Mouse (Mus musculus) testis, adult 2 months (tissue): Measurements from ENCODE around the gene Atoh8. TPM values are rescaled to one million over a fixed set of nuclear protein-coding genes. Genes with fewer than 3 reads are reported as not detected.
A peak's percentile ranks its signal among the peaks of the same experiment; 100 is the strongest.

Experiments
- H3K27ac ChIP-seq: fragments of 200-500 bp; 2 replicates; pipeline ENCODE4 v1.5.1; 2012; ENCODE audit warnings: low read depth, low read length; ENCODE audit not compliant: control insufficient read depth, insufficient read depth
- H3K27me3 ChIP-seq: fragments of 200-500 bp; 2 replicates; pipeline ENCODE4 v1.6.1; 2012; ENCODE audit warnings: mild to moderate bottlenecking, low read length, moderate library complexity; ENCODE audit not compliant: control insufficient read depth, insufficient read depth
- H3K36me3 ChIP-seq: fragments of 200-500 bp; 2 replicates; pipeline ENCODE4 v1.6.1; 2012; ENCODE audit warnings: mild to moderate bottlenecking, low read length; ENCODE audit not compliant: control insufficient read depth, insufficient read depth
- H3K4me1 ChIP-seq: fragments of 200-500 bp; 2 replicates; pipeline ENCODE4 v1.6.1; 2012; ENCODE audit warnings: low read length; ENCODE audit not compliant: control insufficient read depth, insufficient read depth
- H3K4me3 ChIP-seq: fragments of 200-500 bp; 2 replicates; pipeline ENCODE4 v1.5.1; 2012; ENCODE audit warnings: low read depth, mild to moderate bottlenecking, low read length, moderate library complexity, mixed read lengths; ENCODE audit not compliant: control insufficient read depth
- CTCF ChIP-seq: fragments of 200-500 bp; IDR thresholded peaks from 2 replicates; pipeline ENCODE4 v1.5.1; 2012; ENCODE audit warnings: low read depth, mild to moderate bottlenecking, inconsistent platforms, low read length, moderate library complexity; ENCODE audit not compliant: control insufficient read depth, insufficient read depth, insufficient replicate concordance
- POLR2A ChIP-seq: fragments of 200-500 bp; IDR thresholded peaks from 2 replicates; pipeline ENCODE4 v1.6.1; 2012; ENCODE audit warnings: low read depth, mild to moderate bottlenecking, inconsistent platforms, low read length, moderate library complexity; ENCODE audit not compliant: control insufficient read depth
- polyA plus RNA-seq: library from polyadenylated mRNA; depleted of rRNA; stranded (reverse); fragments of >200 nt; gene quantifications from 2 replicates; pipeline ENCODE4 v1.2.3, GENCODE M21; 2012

Gene Atoh8
- polyA plus RNA-seq, 1 experiment, result 390 TPM

DNA sequence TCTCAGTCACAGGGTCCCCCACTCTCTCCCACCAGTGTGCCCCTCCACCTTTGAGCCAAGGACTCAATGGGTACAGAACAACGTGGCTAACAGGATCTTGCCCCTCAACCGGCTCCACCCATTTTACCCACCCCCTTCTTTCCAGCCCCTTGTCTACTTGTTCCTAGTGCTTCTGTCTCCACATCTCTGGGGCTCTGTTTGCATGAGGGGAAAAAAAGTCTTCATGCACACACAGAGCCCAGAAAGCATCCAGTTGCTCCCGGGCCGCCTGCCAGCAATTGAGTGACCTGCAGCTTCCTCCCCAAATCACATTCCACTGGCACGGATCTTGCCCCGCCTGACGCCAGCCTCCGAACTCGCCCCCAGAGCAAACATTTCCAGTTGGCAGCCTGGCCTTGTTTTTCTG is 8.8 kb upstream of the Atoh8 start:
- TF ChIP-seq CTCF (no peak), POLR2A (no peak)
- Histone ChIP-seq H3K27me3 (no peaks in the 10 kb centered on the region), H3K27ac (no peak overlapping the region), H3K36me3 (no peaks in the 10 kb centered on the region), H3K4me1 (peaks cover 17% of the 10 kb centered on the region), H3K4me3 (no peak overlapping the region)

DNA sequence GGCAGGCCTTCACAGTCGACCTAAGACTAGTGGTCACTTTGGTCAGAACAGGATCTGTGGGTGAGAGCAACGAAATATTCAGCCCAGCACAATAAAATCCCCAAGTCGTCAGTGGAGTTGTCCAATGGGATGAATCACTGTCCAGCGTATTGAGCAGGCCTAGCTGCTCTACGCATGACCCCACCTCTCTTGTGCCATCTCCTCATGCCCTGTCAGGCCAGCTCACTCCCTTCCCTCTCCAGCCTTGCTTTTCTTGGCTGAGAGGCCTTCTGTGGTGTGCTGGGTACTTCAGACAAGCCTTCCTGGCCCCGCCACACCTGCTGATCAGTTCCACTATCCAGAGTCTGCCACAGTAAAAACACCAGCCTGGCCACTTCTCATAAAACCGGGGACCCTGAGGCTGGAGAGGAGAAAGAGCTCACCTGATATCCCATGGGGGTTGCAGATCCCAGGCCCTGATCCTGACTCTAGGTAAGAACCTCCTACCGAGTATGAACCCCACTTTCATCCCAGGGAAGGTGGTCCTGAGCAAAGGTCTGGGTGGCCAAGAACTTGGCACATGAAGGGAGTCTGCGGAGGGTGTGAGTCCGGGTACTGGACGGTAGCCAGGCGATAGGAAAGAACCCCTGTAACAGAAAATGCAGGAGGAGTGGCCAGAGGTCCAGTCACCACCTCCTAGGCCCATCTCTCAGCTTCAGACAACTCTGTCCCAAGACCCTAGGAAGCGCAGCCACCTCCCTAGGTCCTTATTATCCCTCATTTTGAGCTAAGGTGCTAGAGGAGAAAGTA is 7.3 kb upstream of the Atoh8 start:
- Histone ChIP-seq H3K36me3 (no peaks in the 10 kb centered on the region), H3K4me1 (peaks cover 19% of the 10 kb centered on the region), H3K27ac (no peak overlapping the region), H3K27me3 (no peaks in the 10 kb centered on the region), H3K4me3 (no peak overlapping the region)
- TF ChIP-seq POLR2A, result no peak
- TF ChIP-seq CTCF, result no peak

DNA sequence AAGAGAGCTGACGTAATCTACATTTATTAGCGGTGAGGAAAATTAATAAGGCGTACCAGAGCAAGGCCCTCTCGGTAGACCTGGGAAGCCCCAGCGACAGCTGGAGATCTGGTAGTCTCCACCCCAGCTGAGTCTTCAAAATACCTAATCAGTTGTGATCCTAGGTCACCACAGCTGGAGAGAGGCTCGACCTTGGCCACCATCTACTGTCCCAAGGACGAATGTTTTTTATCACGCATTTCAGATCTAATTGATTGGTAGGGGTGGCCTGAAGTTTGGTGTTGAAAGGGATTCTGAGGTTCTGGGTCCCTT is 6.4 kb upstream of the Atoh8 start:
- TF ChIP-seq CTCF (no peak), POLR2A (no peak)
- H3K4me3 ChIP-seq, result no peak overlapping the region
- no peaks in the 10 kb centered on the region for H3K27me3 ChIP-seq
- peaks cover 21% of the 10 kb centered on the region for H3K4me1 ChIP-seq
- no peaks in the 10 kb centered on the region for H3K36me3 ChIP-seq
- no peak overlapping the region for H3K27ac ChIP-seq

DNA sequence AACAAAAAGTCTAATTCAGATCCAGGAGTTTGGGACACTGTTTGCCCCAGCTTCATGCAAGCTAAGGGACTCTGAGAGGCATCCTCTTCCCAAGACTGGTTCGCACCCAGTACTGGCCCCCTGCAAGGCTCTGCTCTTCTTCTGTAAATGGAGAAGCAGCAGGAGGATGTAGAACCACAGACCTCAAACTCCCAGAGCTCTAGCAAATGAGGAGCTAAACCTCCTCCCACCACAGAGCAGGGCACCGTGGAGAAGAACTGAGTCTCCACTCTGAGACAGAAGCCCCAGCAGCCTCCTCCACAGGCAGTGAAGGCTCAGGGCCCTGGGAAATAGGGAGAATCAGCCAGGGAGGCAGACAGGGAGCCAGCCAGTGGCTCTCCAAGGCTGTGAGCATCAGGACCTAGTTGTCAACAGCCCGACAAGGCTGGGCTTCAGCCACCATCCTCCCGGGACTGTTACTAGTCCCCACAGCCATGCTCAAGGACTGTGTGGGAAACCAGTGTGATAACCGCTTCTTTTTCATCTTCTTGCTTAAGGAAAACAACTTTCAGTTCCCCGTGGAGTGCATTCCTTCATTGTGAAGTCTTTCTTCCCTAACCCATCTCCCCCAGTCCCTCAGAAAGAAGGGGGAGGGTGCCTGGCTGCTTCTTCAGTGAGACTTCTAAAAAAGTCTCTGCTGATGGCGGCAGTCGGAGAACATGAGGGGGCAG is 5.9 kb upstream of the Atoh8 start:
- Histone ChIP-seq H3K36me3 (no peaks in the 10 kb centered on the region), H3K4me3 (no peak overlapping the region), H3K27me3 (no peaks in the 10 kb centered on the region), H3K4me1 (peaks cover 24% of the 10 kb centered on the region), H3K27ac (no peak overlapping the region)
- no peak for TF ChIP-seq CTCF
- TF ChIP-seq POLR2A, result no peak

DNA sequence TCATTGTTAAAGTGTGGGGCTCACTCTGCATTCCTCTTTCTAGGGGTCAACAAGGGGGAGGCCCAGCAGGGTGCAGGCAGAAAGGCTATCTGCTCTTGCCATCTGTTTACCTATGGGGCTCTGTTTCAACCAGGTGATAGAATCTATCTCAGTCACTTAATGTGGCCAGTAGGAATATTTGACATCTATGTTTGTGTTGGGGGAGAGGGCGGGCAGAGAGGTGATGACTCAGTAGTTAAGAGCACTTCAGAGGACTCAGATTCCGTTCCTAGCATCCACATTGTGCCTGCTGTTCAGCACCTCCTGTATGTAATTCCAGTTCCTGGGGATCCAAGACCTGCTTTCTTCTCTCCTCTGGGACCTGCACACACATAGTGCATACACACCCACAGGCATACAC is 4.7 kb upstream of the Atoh8 start:
- Histone ChIP-seq H3K27me3 (no peaks in the 10 kb centered on the region), H3K4me3 (no peak overlapping the region), H3K27ac (no peak overlapping the region), H3K36me3 (no peaks in the 10 kb centered on the region), H3K4me1 (peaks cover 28% of the 10 kb centered on the region)
- no peak for TF ChIP-seq POLR2A
- no peak for TF ChIP-seq CTCF

DNA sequence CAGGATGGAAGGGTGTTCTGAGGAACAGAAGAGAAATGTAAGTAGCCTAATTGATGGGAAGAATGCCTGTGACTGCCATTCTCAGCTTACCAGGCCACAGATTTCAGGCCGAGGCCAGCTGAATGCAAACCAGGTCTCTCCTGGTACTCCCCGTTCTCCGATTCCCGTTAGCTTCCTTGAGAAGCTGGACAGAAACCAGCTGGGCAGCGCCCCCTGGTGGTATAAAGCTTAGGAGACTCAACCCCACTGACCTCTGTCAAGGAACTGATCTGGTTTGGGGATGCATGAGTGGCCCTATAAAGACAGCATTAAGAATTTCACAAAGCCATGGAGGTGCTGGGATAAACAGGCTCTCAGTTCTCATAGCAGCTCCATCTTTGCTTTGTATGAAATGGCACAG is 1.7 kb upstream of the Atoh8 start:
- Histone ChIP-seq H3K27ac (no peak overlapping the region), H3K36me3 (no peaks in the 10 kb centered on the region), H3K4me3 (no peak overlapping the region), H3K4me1 (peaks cover 26% of the 10 kb centered on the region), H3K27me3 (no peaks in the 10 kb centered on the region)
- TF ChIP-seq CTCF, result peak; percentile 74; the same call in 1 of the 2 replicates
- TF ChIP-seq POLR2A, result no peak

DNA sequence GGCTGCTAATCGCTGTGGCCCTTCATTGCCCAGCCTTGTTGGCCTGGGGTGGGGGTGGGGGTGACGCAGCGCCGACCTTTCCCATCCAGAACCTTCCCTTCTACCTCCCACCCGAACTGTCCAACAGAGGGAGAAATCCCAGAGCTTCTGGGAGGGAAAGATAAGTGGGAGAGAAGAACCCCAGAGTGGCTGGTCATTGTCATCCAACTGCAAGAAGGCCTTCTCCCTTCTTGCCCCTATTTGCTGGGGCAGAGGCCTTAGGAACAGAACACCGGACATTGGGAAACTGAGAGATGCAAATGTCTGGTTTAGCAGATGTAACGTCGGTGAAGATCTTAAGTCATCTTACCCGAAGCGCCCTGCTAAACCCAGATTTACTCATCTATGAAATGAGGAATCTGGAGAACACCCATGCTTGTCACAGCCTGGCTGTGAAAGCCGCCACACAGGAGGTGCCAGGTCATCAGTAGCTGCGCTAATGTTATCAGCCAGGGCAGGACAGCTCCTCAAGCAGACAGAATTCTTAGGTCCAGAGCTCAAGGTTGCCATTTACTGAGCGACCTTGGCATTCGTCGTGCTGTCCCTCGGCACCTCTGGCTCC is 530 bp upstream of the Atoh8 start:
- no peak for TF ChIP-seq POLR2A
- Histone ChIP-seq H3K27ac (no peak overlapping the region), H3K4me3 (peak overlapping the region; percentile 71), H3K27me3 (no peaks in the 10 kb centered on the region), H3K4me1 (peaks cover 24% of the 10 kb centered on the region), H3K36me3 (no peaks in the 10 kb centered on the region)
